Mouse (Mus musculus): ENCODE results near the gene Tmem189. TPM values are rescaled to one million over a fixed set of nuclear protein-coding genes. Genes with fewer than 3 reads are reported as not detected.

The Tmem189 gene
- polyA plus RNA-seq, 1 experiment from 2014 or later = 43.3 TPM

- peak overlapping the region; percentile 89 for H3K27ac ChIP-seq (ENCODE audit: low read depth)
- H3K4me1 ChIP-seq (ENCODE audit: insufficient read depth) = peaks cover 46% of the 10 kb centered on the region
- peak overlapping the region; percentile 13; the same call in 1 of the 2 replicates for H3K4me2 ChIP-seq
- no peak overlapping the region for H3K9ac ChIP-seq
- H3K4me3 ChIP-seq (ENCODE audit: low read depth, low read length) = no peak overlapping the region
- H3K36me3 ChIP-seq (ENCODE audit: insufficient read depth) = no peaks in the 10 kb centered on the region
- H3K27me3 ChIP-seq (ENCODE audit: insufficient read depth, low read length) = no peaks in the 10 kb centered on the region
- ATAC-seq (ENCODE audit: insufficient read depth) = no peak
- WGBS = 51% methylated on average over 4 of the region's 4 CpGs
- TF ChIP-seq CTCF (IDR thresholded peaks at IDR 0.05; ENCODE audit: low read depth) = no peak
- no peaks in the 10 kb centered on the region for H3K9me3 ChIP-seq (ENCODE audit: low read depth, low read length)
- peak; percentile 72 for DNase-seq
Observed at GRCm38 (mm10) chr2:167593551-167594250, 95.9 kb downstream of the Tmem189 start.

Small RNA genes lying within 50 kb of the gene (microRNA-seq; reads per million reads assigned to microRNA genes)
- not detected for gene Gm22355 (ENCODE audit: borderline number of aligned reads)

Other genes starting within 250 kb of the Tmem189 start
- 94.7 and 98.7 TPM in 2 replicates for gene Rnf114, start 197.2 kb downstream of the Tmem189 start, polyA plus RNA-seq (2014; fragmentation: Nextera tagmentation; extraction: Ambion mirVana)
- 15.6 and 16.4 TPM in 2 replicates for gene Spata2, start 196.9 kb downstream of the Tmem189 start, polyA plus RNA-seq (2014; fragmentation: Nextera tagmentation; extraction: Ambion mirVana)
- 152 and 162 TPM in 2 replicates for gene Snai1, start 151.6 kb downstream of the Tmem189 start, polyA plus RNA-seq (2014; fragmentation: Nextera tagmentation; extraction: Ambion mirVana)
- gene Ube2v1, start 57.7 kb downstream of the Tmem189 start, polyA plus RNA-seq (2014; fragmentation: Nextera tagmentation; extraction: Ambion mirVana) = 275 and 293 TPM in 2 replicates
- gene Gm20431, start 28.3 kb downstream of the Tmem189 start, polyA plus RNA-seq (2014; fragmentation: Nextera tagmentation; extraction: Ambion mirVana) = 10.0 and 12.3 TPM in 2 replicates
- 73.4 and 77.4 TPM in 2 replicates for gene Cebpb, start 907 bp downstream of the Tmem189 start, polyA plus RNA-seq (2014; fragmentation: Nextera tagmentation; extraction: Ambion mirVana)
- gene Ptpn1, start 242.2 kb upstream of the Tmem189 start, polyA plus RNA-seq (2014; fragmentation: Nextera tagmentation; extraction: Ambion mirVana) = 59.3 and 61.3 TPM in 2 replicates